Mouse (Mus musculus) layer of hippocampus, adult 2 months (tissue): ENCODE measurements around the gene Pkn3. TPM values are rescaled to one million over a fixed set of nuclear protein-coding genes. Genes with fewer than 3 reads are reported as not detected.

Experiments used
- DNase-seq, 2 experiments: peaks; one replicate each; pipeline ENCODE4 v3.0.0; 2022; ENCODE audit warnings: low spot score in 2 of 2
- H3K27ac ChIP-seq: fragments of 200-600 bp; 2 replicates; pipeline ENCODE4 v1.8.1; 2022
- H3K4me3 ChIP-seq: fragments of 200-600 bp; 2 replicates; pipeline ENCODE4 v1.8.1; 2022; ENCODE audit warnings: mild to moderate bottlenecking
- CTCF ChIP-seq: fragments of 200-600 bp; conservative IDR thresholded peaks from 2 replicates; pipeline ENCODE4 v1.8.1; 2022; ENCODE audit warnings: antibody characterized with exemption, mild to moderate bottlenecking, moderate library complexity
- long read RNA-seq, 2 experiments: library from polyadenylated mRNA; stranded (forward); transcript quantifications; one replicate each; pipeline ENCODE4 v2.0.0; 2021; ENCODE audit warnings: borderline mapping rate in 2 of 2
- total RNA-seq, 2 experiments: library from RNA; stranded (reverse); gene quantifications; 2 replicates each; pipeline ENCODE4 v1.2.3; 2021

Gene Pkn3
- total RNA-seq = 1 to 10 TPM; 1.7 to 2.1 TPM
- long read RNA-seq, experiment 1, partial matches to known transcripts = 0 of 2 reads
- long read RNA-seq, experiment 1, other reads (novel, unspliced or antisense) = 1 of 2 reads
- long read RNA-seq, experiment 2, partial matches to known transcripts = 0 of 1 reads
- long read RNA-seq, experiment 2, other reads (novel, unspliced or antisense) = 1 of 1 reads

DNA sequence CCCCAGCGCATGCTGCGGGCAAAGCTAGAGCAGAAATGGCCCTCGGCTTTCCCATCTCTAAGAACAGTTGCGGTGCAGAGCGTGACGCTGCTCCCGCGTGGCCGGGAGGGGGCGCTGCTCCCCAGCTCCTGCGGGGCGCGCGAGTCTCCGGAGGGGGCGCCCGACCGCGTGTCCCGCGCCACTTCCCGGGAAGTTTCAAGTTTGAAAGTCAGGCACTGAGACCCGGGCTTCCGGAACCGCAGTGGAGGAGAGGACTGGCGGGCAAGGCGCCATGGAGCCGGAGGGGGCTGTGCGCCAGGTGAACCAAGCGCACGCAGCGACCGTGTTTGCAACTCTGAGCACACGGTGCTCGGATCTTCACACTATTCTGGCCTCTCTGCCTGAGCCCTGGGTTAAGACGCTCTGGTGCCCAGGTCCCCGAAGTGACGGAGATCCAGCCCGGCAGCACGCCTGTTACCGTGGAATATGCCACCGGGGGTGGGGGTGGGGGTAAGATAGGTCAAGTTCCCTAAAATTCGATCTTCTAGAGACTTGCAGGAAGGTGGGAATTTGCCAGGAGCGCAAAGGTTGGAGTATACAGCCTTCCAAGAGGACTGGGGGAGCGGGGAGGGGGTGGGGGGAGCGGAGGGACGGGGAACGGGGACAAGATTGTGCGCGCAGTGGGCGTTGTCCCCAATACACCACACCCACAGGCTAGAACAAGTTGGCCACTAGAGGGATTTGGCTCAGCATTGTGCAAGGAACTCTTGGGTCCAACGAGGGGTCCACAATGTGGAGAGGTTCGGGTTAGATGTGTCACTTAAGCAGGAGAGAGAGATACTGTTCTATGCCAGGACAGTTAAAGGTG lies at the start of gene Pkn3:
Pkn3 (plus strand) TSS at position 183 of the 847 bp plus-strand sequence.
- H3K27ac ChIP-seq = peak within 1 kb of the TSS; percentile 51; the same call in 1 of the 2 replicates
- H3K4me3 ChIP-seq = peak within 1 kb of the TSS; percentile 56
- peak; percentile 99 for TF ChIP-seq CTCF
- peak; percentile 55 to 83 for DNase-seq

DNA sequence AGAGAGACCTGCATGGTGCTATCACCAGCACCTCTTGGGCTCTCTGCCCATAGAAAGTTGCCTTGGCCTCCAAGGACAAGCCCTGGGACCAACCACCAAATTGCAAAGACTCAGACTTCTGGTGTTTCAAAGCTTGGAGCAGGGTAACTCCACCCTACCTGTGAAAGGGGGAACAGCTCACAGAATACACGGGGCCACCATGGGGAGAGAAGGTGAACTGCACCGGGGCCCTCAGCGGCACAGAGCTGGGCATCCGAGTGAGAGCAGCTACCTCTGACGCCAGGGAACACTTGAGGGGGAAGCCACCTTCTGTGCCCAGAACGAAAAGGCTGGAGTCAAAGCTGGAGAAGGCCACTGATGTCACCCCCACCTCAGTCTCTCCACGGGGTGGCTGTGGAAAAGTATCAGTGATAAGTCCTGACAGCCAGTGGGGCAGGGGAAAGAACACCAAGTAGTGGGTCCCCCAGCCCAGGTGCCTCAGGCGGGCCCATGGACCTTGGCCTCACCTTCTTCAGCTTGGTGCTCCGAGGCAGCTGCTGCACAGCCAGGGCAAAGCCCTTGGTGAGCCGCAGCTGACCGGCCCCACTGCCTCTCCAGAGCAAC lies 45.1 kb upstream of the Pkn3 start:
- DNase-seq = no peak
- peak overlapping the region; percentile 64; the same call in 1 of the 2 replicates for H3K27ac ChIP-seq
- TF ChIP-seq CTCF = peak; percentile 73

GRCm38 (mm10) chr2:30032957-30033356 lies 44.5 kb upstream of the Pkn3 start:
- TF ChIP-seq CTCF = no peak
- Histone ChIP-seq H3K4me3 (no peak overlapping the region), H3K27ac (peak overlapping the region; percentile 64; the same call in 1 of the 2 replicates)
- DNase-seq = no peak

More for the DNA sequence above, 45.1 kb upstream of the Pkn3 start:
- H3K4me3 ChIP-seq = no peak overlapping the region

- DNase-seq = no peak
- H3K27ac ChIP-seq = no peak overlapping the region
- TF ChIP-seq CTCF = no peak
- no peak overlapping the region for H3K4me3 ChIP-seq
Observed at GRCm38 (mm10) chr2:30037762-30038161, 39.7 kb upstream of the Pkn3 start.

DNA sequence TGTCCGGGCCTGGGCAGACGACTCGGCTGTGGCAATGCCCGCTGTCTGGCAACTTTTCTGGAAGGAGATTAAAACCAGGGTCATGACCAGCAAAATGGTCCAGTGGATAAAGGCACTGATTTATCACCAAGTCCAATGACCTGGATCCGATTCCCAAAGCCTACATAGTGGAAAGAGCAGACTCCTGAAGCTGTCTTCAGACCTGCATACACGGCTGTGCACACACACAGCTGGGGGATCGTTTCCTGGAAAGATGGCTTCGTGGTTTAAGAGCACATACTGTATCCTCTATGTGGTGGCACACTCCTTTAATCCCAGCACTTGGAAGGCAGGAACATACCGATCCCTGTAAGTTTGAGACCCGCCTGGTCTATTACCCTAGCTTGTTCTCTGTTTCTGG lies 39.1 kb upstream of the Pkn3 start:
- TF ChIP-seq CTCF = no peak
- H3K27ac ChIP-seq = no peak overlapping the region
- DNase-seq = no peak
- H3K4me3 ChIP-seq = no peak overlapping the region

GRCm38 (mm10) chr2:30039687-30040086 lies 37.8 kb upstream of the Pkn3 start:
- Histone ChIP-seq H3K4me3 (no peak overlapping the region), H3K27ac (no peak overlapping the region)
- no peak for DNase-seq
- no peak for TF ChIP-seq CTCF

DNA sequence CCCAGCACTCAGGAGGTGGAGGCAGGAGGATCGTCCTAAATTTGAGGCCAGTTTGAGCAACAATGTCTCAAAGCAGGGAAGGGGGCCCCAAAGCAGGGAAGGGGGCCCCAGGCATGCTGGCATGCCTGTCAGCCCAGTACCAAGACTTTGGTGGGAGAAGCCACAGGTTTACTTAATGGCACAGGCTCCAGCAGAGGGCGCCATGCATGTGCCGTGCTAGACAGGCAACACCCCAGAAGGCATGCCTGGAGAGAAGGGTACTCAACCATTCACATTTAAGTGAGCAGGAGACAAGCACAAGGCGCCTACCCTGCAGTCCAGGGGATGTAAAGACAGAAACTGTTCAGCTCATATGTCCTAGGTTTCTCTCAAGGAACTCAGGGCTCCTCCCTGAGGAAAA lies 35.0 kb upstream of the Pkn3 start:
- Histone ChIP-seq H3K27ac (no peak overlapping the region), H3K4me3 (no peak overlapping the region)
- peak; percentile 88 for TF ChIP-seq CTCF
- DNase-seq = peak; percentile 64 to 79

GRCm38 (mm10) chr2:30044550-30044949 lies 32.9 kb upstream of the Pkn3 start:
- no peak overlapping the region for H3K4me3 ChIP-seq
- no peak overlapping the region for H3K27ac ChIP-seq
- no peak for DNase-seq
- TF ChIP-seq CTCF = no peak

DNA sequence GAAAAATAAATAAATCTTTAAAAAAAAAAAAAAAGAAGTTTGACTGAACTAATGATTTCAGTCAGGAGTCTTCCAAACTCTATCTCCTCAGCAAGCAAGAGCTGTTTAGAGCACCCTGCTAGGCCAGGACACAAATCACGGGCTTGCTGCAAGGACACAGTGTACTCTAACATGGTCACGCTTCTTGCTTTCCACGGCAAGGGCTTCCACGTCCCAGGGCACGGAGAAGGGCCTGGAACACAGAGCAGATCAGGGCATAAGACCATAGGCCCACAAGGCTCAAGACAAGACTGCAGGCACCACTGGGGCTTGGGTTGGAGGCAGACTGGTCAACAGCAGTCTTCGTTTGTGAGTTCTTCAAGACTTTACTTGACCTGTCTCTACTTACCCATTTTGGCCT lies 30.4 kb upstream of the Pkn3 start:
- no peak for TF ChIP-seq CTCF
- Histone ChIP-seq H3K27ac (no peak overlapping the region), H3K4me3 (no peak overlapping the region)
- no peak for DNase-seq

DNA sequence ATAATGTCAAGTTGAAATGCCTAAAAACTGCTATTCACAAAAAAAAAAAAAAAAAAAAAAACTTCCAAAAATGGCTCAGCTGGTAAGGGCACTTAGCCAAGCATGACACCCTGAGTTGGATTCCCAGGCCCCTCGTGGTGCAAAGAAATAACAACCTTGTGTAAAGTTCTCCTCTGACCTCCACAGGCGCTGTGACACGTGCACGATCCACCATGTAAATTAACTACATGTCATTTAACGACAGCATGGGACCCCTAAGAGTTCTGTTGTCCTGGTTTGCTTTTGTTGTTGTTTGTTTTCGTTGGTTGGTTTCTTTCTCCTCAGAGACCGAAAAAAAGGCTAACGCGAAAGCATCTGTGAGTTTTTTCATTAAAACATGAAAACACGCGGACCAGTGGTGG lies 29.4 kb upstream of the Pkn3 start:
- Histone ChIP-seq H3K4me3 (peak overlapping the region; percentile 77), H3K27ac (peak overlapping the region; percentile 100)
- TF ChIP-seq CTCF = no peak
- no peak for DNase-seq

DNA sequence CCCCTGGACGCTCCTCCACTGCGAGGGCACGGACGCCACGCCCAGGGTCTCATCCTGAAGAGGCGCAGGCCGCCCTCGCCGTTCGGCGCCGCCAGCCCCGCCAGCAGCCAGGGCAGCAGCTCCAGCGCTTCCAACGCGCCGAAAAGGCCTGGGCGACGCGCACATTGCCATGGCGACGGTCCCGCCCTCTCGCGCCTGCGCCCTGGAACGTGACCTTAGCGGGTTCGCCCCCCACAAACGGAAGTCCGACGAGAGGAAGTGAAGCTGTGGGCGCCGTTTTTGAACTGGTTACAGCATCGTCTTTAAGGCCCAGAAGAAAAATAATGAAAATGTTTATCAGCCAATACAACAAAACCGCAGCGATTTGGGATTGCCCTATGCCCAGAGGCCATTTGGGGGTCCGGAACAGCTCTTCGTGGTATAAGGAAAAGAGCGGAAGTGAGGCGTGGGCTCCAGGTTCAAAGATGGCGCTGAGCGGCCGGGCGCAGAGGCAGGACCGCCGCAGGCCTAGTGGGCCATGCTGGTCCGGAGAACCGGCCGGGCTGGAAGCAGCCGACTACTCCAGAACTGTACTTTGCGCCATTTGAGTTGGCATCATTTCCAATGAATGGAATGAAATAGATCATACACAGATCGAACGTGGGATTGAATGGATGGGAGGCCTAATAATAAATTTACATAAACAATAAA lies 28.6 kb upstream of the Pkn3 start, which contains the start of gene Wdr34:
Wdr34 (minus strand) TSS at position 183 of the 690 bp plus-strand sequence.
- peak; percentile 96 to 99 for DNase-seq
- H3K27ac ChIP-seq = peak within 1 kb of the TSS; percentile 100
- TF ChIP-seq CTCF = no peak
- H3K4me3 ChIP-seq = peak within 1 kb of the TSS; percentile 77

- Histone ChIP-seq H3K4me3 (no peak overlapping the region), H3K27ac (no peak overlapping the region)
- TF ChIP-seq CTCF = no peak
- DNase-seq = no peak
Observed at GRCm38 (mm10) chr2:30049831-30050230, 27.7 kb upstream of the Pkn3 start.
